Mouse (Mus musculus) bone marrow, adult 2 months (tissue): ENCODE measurements at regions not wholly inside any gene's neighbourhood (a gene's known extent, or its start where the extent isn't known, plus 50 kb on each side); places are given as distances from the start of the nearest gene placed in this dataset.

Source experiments
- CTCF ChIP-seq: fragments of 200-500 bp; IDR thresholded peaks from 2 replicates; pipeline ENCODE4 v1.5.1; 2011; ENCODE audit warnings: low read length, control low read depth; ENCODE audit not compliant: control insufficient read depth, insufficient read depth
- POLR2A ChIP-seq: fragments of 200-500 bp; IDR thresholded peaks from 2 replicates; pipeline ENCODE4 v1.6.1; 2011; ENCODE audit warnings: low read depth, mild to moderate bottlenecking, control low read depth, low read length, borderline replicate concordance; ENCODE audit not compliant: control insufficient read depth

DNA sequence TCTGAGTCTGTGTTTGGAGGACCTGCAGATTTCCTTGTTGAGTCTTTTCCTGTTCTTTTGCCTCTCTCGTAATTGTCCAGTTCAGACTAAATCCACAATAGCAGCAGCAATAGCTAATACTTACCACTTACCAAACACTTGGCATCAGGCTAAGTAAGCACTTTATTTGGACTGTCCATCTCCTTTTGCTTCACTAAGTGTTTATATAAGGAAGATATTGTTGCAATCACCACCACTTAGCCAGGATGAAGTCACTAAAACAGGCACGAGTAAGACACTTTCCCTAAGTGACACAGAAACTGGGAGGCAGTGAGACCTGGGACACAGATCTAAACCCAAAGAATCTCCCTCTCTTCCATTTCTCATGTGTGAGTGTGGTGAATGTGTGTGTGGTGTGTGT, 52.9 kb upstream of the Max start:
- TF ChIP-seq CTCF: no peak
- TF ChIP-seq POLR2A: no peak
